ENCODE assay signal across 7 mouse cellular contexts in genomic region chr8:12383979-12384890, GRCm38 (mm10). TPM values are rescaled to one million over a fixed set of nuclear protein-coding genes. Genes with fewer than 3 reads are reported as not detected.
DNase-seq lines count a peak whose midpoint lies in the region; ATAC-seq and TF ChIP-seq lines count a peak whose summit lies in the region.

No protein-coding gene starts in this region.

- no peak for TF ChIP-seq EP300 in stomach, postnatal 0 days (optimal IDR thresholded peaks at IDR 0.05)

- peak; percentile 8; the same call in 1 of the 2 replicates for ATAC-seq in forebrain, postnatal 0 days
- no peak for ATAC-seq in liver, embryonic 13.5 days (ENCODE audit: low read depth)
- ATAC-seq in stomach, postnatal 0 days (ENCODE audit: low FRiP score, low TSS enrichment): no peak
- ATAC-seq in megakaryocyte progenitor cell, adult 5-6 weeks (replicated peaks; ENCODE audit: poor library complexity): no peak

- no peaks in the 10 kb centered on the region for H3K36me3 ChIP-seq in forebrain, postnatal 0 days (ENCODE audit: insufficient read depth)
- no peaks in the 10 kb centered on the region for H3K36me3 ChIP-seq in liver, embryonic 13.5 days
- H3K36me3 ChIP-seq in stomach, postnatal 0 days (ENCODE audit: control insufficient read depth, insufficient read depth, low read length): no peaks in the 10 kb centered on the region

- H3K4me2 ChIP-seq in forebrain, postnatal 0 days (ENCODE audit: low read depth): peak overlapping the region; percentile 78
- peak overlapping the region; percentile 38 for H3K4me2 ChIP-seq in liver, embryonic 13.5 days
- H3K4me2 ChIP-seq in stomach, postnatal 0 days (replicated peaks; ENCODE audit: low read depth): peak overlapping the region; percentile 53

- peak; percentile 56 for DNase-seq in retina, embryonic 14.5 days (ENCODE audit: low spot score)
- no peak for DNase-seq in retina, postnatal 1 day
- peak; percentile 60 for DNase-seq in forebrain, postnatal 0 days
- DNase-seq in liver, embryonic 13.5 days: no peak
- DNase-seq in stomach, postnatal 0 days (ENCODE audit: low spot score): peak; percentile 67
- no peak for DNase-seq in right cerebral cortex, postnatal 4 days

- H3K4me3 ChIP-seq in forebrain, postnatal 0 days (ENCODE audit: low read depth, low read length): peak overlapping the region; percentile 46
- peak overlapping the region; percentile 20 for H3K4me3 ChIP-seq in liver, embryonic 13.5 days (replicated peaks)
- H3K4me3 ChIP-seq in stomach, postnatal 0 days (ENCODE audit: low read depth, low read length): peak overlapping the region; percentile 19

- H3K9me3 ChIP-seq in forebrain, postnatal 0 days (ENCODE audit: low read length): no peaks in the 10 kb centered on the region
- no peaks in the 10 kb centered on the region for H3K9me3 ChIP-seq in liver, embryonic 13.5 days (replicated peaks)
- no peaks in the 10 kb centered on the region for H3K9me3 ChIP-seq in stomach, postnatal 0 days (ENCODE audit: control insufficient read depth, low read length)

- peak overlapping the region; percentile 65 for H3K9ac ChIP-seq in forebrain, postnatal 0 days
- H3K9ac ChIP-seq in liver, embryonic 13.5 days: no peak overlapping the region
- H3K9ac ChIP-seq in stomach, postnatal 0 days (ENCODE audit: low read length): no peak overlapping the region

- peak overlapping the region; percentile 88 for H3K27ac ChIP-seq in forebrain, postnatal 0 days (ENCODE audit: low read depth, low read length)
- H3K27ac ChIP-seq in liver, embryonic 13.5 days: no peak overlapping the region
- H3K27ac ChIP-seq in stomach, postnatal 0 days (replicated peaks): no peak overlapping the region

- WGBS in forebrain, postnatal 0 days: 2% methylated on average over 34 of the region's 34 CpGs
- 2% methylated on average over 34 of the region's 34 CpGs for WGBS in liver, embryonic 13.5 days (ENCODE audit: insufficient replicate concordance)
- WGBS in stomach, postnatal 0 days: 2% methylated on average over 33 of the region's 34 CpGs

- TF ChIP-seq CTCF in forebrain, postnatal 0 days (IDR thresholded peaks at IDR 0.05; ENCODE audit: low read depth): no peak
- TF ChIP-seq CTCF in stomach, postnatal 0 days (IDR thresholded peaks at IDR 0.05; ENCODE audit: low read depth): no peak

- H3K27me3 ChIP-seq in forebrain, postnatal 0 days (ENCODE audit: insufficient read depth, low read length): peaks cover 42% of the 10 kb centered on the region
- H3K27me3 ChIP-seq in liver, embryonic 13.5 days: peaks cover 99% of the 10 kb centered on the region
- peaks cover 32% of the 10 kb centered on the region; the same call in 1 of the 2 replicates for H3K27me3 ChIP-seq in stomach, postnatal 0 days (ENCODE audit: control insufficient read depth, insufficient read depth, low read length)

- H3K4me1 ChIP-seq in forebrain, postnatal 0 days (ENCODE audit: insufficient read depth): peaks cover 7% of the 10 kb centered on the region; the same call in 1 of the 2 replicates
- peaks cover 9% of the 10 kb centered on the region for H3K4me1 ChIP-seq in liver, embryonic 13.5 days (replicated peaks)
- 0 out of 2 replicates have a peak, but pooled peaks cover 2% of the 10 kb centered on the region for H3K4me1 ChIP-seq in stomach, postnatal 0 days (replicated peaks; ENCODE audit: control insufficient read depth, insufficient read depth)

RNA-seq across cellular contexts. Expression of gene Sox1, which starts 10.9 kb away (rescaled TPM):
- total RNA-seq in forebrain, postnatal 0 days (2014; rRNA removed): 22.5 and 36.5 TPM in 2 replicates
- polyA plus RNA-seq in forebrain, postnatal 0 days (2015; fragmentation: Nextera tagmentation; extraction: Ambion mirVana): 2.6 and 4.3 TPM in 2 replicates
- not detected in 2 replicates for polyA plus RNA-seq in liver, embryonic 13.5 days (2015; fragmentation: Nextera tagmentation; extraction: Ambion mirVana)
- 0.02 TPM in 1 of 2 replicates, not detected in the other for polyA plus RNA-seq in stomach, postnatal 0 days (2015; fragmentation: Nextera tagmentation; extraction: Ambion mirVana)
- total RNA-seq in megakaryocyte progenitor cell, adult 5-6 weeks (2015): not detected in 2 replicates
- not detected in 2 replicates for total RNA-seq in megakaryocyte progenitor cell, adult 5-6 weeks (2017)

Comparison
In these comparisons a context has a peak if more than half of its experiments do, and no peak if none do; other contexts are left out.
1. DNase-seq: peak in retina, embryonic 14.5 days (single experiment), forebrain, postnatal 0 days (single experiment) and stomach, postnatal 0 days (single experiment); none in retina, postnatal 1 day (single experiment), liver, embryonic 13.5 days (single experiment) and right cerebral cortex, postnatal 4 days (single experiment).
2. Peak in every context shown above with its lines, with median percentiles within 50 percentile points of each other: H3K4me2 ChIP-seq and H3K4me3 ChIP-seq.